Comparison of ENCODE assay signal across 8 mouse cellular contexts in genomic region chr10:80754594-80755290, GRCm38 (mm10). TPM values are rescaled to one million over a fixed set of nuclear protein-coding genes. Genes with fewer than 3 reads are reported as not detected.
DNase-seq lines count a peak whose midpoint lies in the region; ATAC-seq lines count a peak whose summit lies in the region.

TSS of gene Dot1l (plus strand) at chr10:80755206.

- WGBS in intestine, embryonic 14.5 days, result 1% methylated on average over 35 of the region's 57 CpGs

- peak within 1 kb of the TSS; percentile 100 for H3K4me2 ChIP-seq in intestine, embryonic 14.5 days (ENCODE audit: low read length)

- H3K4me1 ChIP-seq in intestine, embryonic 14.5 days (replicated peaks; ENCODE audit: control insufficient read depth, insufficient read depth, low read length), result peaks cover 24% of the 10 kb centered on the region

- H3K27me3 ChIP-seq in intestine, embryonic 14.5 days (replicated peaks; ENCODE audit: control insufficient read depth, insufficient read depth, low read length), result no peaks in the 10 kb centered on the region

- H3K36me3 ChIP-seq in intestine, embryonic 14.5 days (ENCODE audit: control insufficient read depth, insufficient read depth, low read length), result no peaks in the 10 kb centered on the region

- peak within 1 kb of the TSS; percentile 95 for H3K9ac ChIP-seq in intestine, embryonic 14.5 days (ENCODE audit: low read length)

- ATAC-seq in intestine, embryonic 14.5 days (replicated peaks; ENCODE audit: low FRiP score, low TSS enrichment, low read depth), result peak; percentile 87

- DNase-seq in adrenal gland, adult (ENCODE audit: inconsistent age in 2 of 2, low spot score in 1 of 2), result peak; percentile 99
- peak; percentile 98 for DNase-seq in embryo, embryonic 10.5 days (ENCODE audit: low spot score)
- peak; percentile 98 for DNase-seq in gastrocnemius, postnatal 25 days
- peak; percentile 99 for DNase-seq in intestine, embryonic 14.5 days (ENCODE audit: low spot score)
- peak; percentile 98 to 99 for DNase-seq in left cerebral cortex, postnatal 14 days (ENCODE audit: low spot score in 2 of 2)
- peak; percentile 99 for DNase-seq in mesoderm, embryonic 11.5 days (ENCODE audit: low read depth, low spot score)
- peak; percentile 95 to 97 for DNase-seq in right cerebral cortex, postnatal 36 days (ENCODE audit: low spot score in 2 of 2)
- peak; percentile 97 for DNase-seq in yolk sac, embryonic 10.5 days (ENCODE audit: low spot score)

- H3K4me3 ChIP-seq in intestine, embryonic 14.5 days (ENCODE audit: low read depth, low read length), result peak within 1 kb of the TSS; percentile 93

- H3K27ac ChIP-seq in intestine, embryonic 14.5 days (ENCODE audit: low read depth), result peak within 1 kb of the TSS; percentile 74

- H3K9me3 ChIP-seq in intestine, embryonic 14.5 days (ENCODE audit: control insufficient read depth, low read length), result no peaks in the 10 kb centered on the region

- intact Hi-C loops in left cerebral cortex, postnatal 14 days (cut with DNase I), result no loop called here

RNA-seq across cellular contexts. Expression of gene Dot1l, which starts in this region (rescaled TPM):
- total RNA-seq in gastrocnemius, postnatal 25 days (2021), result 10 to 100 TPM; 24.6 TPM
- 21.1 and 22.7 TPM in 2 replicates for polyA plus RNA-seq in intestine, embryonic 14.5 days (2014; fragmentation: Nextera tagmentation; extraction: Ambion mirVana)
- 10 to 100 TPM; 59.1 to 66.7 TPM for total RNA-seq in left cerebral cortex, postnatal 14 days (2021)

Comparison
In these comparisons a context has a peak if more than half of its experiments do, and no peak if none do; other contexts are left out.
1. Peak in every context shown above with its lines: DNase-seq, ATAC-seq, H3K4me3 ChIP-seq and H3K27ac ChIP-seq.